Mouse (Mus musculus) layer of hippocampus, postnatal 14 days (tissue): ENCODE measurements around the gene Sema7a. TPM values are rescaled to one million over a fixed set of nuclear protein-coding genes. Genes with fewer than 3 reads are reported as not detected.

Experiments
- DNase-seq, 2 experiments: peaks; one replicate each; pipeline ENCODE4 v3.0.0; 2021 to 2022; ENCODE audit warnings: low spot score in 2 of 2, mixed read lengths in 1 of 2
- long read RNA-seq, 2 experiments: library from polyadenylated mRNA; stranded (forward); transcript quantifications; one replicate each; pipeline ENCODE4 v2.0.0; 2021
- total RNA-seq, 2 experiments: library from RNA; stranded (reverse); gene quantifications; 2 replicates each; pipeline ENCODE4 v1.2.3; 2021

Sema7a gene
- 100 to 1,000 TPM in 1 of 2 experiments, 10 to 100 TPM in 1; 95.4 to 102 TPM for total RNA-seq
- long read RNA-seq, experiment 1, partial matches to known transcripts: 1 of 2 reads
- long read RNA-seq, experiment 1, other reads (novel, unspliced or antisense): 1 of 2 reads
- long read RNA-seq, experiment 2, partial matches to known transcripts: 0 of 4 reads
- long read RNA-seq, experiment 2, other reads (novel, unspliced or antisense): 4 of 4 reads

DNA sequence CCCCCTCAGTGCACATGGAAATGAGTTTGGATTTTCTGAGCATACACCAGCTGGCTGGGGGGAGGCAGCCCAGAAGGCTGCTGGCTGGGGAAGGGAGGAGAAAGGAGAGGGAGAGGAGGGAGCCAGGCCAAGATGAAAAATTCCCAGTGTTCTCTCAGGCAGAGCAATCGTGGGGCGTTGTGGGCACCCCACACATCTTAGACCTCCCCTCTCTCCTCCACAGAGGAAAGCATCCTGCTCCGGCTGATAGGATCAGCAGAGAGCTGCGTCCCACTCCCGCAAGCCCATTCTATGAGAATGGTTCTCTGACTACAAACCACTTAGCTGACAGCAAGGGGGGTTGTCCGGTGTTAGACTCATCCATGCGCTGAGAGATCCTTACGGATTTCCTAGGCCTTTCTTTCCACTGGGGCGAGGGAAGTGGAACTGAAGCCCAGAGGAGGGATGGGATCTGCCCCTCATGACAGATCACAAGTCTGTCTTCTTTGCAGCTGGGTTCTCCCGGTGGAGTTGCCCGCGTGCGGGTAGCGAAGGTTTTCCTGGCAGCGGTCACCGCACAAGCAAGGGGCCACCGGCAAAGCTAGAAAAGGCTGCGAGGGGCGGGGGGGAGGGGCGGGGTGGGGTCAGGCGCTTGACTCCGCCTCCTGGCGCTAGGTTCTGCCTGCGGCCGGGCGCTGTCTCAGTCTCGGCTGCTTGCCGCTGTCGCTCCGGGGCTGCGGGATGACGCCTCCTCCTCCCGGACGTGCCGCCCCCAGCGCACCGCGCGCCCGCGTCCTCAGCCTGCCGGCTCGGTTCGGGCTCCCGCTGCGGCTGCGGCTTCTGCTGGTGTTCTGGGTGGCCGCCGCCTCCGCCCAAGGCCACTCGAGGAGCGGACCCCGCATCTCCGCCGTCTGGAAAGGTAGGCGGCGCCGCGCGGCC lies at the start of gene Sema7a:
Sema7a (plus strand) TSS at position 682 of the 918 bp plus-strand sequence.
- DNase-seq: peak; percentile 80 to 82

- DNase-seq: no peak
Observed at GRCm38 (mm10) chr9:57900478-57900877, 39.4 kb upstream of the Sema7a start.

- peak in 1 of 2 experiments; percentile 17 for DNase-seq
Observed at GRCm38 (mm10) chr9:57901197-57901596, 38.7 kb upstream of the Sema7a start.

DNA sequence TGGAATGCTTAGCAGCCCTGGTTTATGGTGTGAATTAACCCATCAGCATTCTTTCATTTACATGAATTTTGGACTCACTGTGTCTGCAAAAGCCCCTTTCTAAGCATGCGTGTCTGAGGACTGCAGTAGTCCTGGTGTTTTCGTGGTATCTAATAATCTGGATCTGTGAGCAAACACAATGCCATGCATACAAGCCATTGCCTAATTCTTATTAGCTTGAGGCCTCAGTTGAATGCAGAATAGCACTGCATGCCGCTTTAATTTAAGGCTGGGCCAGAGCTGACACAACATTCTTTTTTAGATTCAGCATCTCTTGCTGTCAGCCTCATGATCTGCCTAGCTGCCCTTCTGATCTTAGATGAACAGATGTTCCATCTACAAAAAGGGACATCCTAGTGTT lies 38.3 kb upstream of the Sema7a start:
- peak in 1 of 2 experiments; percentile 13 for DNase-seq

GRCm38 (mm10) chr9:57902132-57902531 lies 37.8 kb upstream of the Sema7a start:
- no peak for DNase-seq

DNA sequence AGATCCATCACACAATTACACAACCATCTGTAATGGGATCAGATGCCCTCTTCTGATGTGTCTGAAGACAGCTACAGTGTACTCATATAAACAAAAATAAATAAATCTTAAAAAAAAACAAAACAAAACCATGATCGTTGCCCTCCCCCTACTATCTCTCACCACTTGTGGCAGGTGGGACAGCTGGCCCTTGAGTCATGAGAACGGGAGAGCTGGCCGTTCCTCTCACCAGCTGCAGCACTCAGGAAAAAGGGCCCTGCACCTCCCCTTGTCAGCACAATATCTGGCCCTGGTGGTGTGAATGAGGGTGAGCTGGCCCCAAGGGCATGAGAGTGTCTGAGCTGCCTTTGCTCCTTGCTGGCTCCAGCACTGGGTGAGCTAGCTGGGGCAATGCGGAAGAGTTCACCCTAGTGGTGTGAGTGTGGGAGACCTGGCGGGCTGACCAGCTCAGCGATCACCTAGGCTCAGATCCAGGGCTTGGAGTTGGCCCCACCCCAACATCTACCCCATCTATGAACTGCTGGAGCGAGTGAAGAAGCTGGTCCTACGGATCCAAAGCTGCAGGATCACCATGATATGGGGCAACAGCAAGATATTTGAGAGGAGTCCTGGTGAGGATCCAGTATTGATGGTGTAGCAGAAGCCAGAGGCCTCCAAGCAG lies 36.2 kb upstream of the Sema7a start:
- DNase-seq: no peak

DNA sequence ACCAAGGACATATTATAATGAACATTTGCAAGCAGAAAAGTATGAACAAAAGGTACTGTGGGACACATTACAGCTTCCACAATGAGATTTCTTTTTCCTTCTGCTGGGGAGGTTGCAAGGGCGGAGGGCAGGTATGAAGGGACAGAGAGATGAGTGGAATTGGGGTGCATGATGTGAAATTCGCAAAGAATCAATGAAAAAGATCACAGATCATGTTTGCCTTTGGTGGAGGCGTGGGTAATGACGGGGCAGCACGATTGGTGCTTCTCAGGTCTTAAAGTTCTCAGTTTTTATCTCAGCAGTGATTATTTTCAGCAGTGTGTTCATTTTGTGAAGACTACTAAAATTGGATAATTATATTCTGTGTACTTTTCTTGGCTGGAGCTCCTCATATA lies 35.7 kb upstream of the Sema7a start:
- DNase-seq: no peak

DNA sequence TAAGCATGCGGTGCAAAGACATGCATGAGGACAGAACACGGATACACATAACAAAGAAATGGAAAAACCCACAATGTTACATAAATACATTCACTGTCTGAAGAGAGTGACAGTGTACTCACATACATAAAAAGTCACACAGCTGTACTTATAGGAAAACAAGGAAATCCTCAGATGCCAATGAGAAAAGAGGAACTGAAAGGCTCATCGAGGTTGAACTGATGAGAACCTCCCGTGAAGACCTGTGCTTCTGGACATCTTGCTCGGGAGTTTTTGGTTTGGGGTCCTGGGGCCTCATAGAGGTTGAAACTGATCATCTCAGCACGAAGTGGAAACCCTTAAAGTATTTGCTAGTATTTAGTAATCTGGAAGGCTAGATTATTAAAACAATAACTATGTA lies 32.7 kb upstream of the Sema7a start:
- no peak for DNase-seq

DNA sequence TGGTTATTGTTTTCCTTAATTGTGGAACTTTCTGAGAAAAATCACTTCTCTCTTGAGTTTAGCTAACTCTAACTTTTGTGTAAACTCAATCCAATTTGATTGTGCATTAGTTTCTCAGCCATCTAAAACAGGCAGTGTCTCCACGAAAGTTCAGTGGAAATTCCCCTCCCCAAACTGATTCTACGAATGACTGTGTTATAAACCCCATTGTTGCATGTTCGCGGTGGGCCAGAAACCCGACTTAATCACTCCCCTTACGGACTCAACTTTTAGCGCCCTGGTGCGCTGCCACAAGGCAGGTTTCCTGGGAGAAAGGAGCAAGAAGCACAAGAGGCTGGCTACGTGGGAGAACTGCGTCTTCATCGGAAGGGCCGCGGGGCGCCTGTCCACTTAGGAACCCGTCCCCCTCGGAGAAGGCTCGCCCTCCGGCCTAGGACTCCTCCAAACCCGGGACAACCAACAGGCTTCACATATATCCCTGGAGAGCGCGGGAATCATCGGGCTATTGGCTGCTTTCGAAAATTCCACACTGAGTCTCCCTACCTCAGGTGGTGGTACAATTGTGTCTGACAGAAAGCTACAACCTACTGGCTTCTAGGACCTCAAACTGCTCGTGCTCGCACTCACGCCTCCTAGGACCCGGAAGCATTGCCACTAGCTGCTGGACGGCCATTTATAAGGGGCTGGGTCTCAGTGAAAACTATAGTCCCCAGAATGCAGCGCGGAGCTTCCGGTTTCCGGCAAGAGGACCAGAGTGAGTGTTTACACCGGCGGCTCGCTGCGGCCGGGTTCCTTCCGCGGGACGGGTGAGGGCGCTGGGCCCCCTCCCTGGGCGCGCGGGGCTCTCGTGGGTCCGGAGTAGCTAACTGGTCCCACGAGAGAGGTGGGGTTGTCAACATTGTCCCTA lies 29.4 kb upstream of the Sema7a start, which contains the start of gene Ubl7:
Ubl7 (plus strand) TSS at position 726 of the 907 bp plus-strand sequence.
- peak; percentile 85 to 93 for DNase-seq

GRCm38 (mm10) chr9:57912571-57912970 lies 27.3 kb upstream of the Sema7a start:
- no peak for DNase-seq

- no peak for DNase-seq
Observed at GRCm38 (mm10) chr9:57921491-57922060, 18.3 kb upstream of the Sema7a start.

- DNase-seq: no peak
Observed at GRCm38 (mm10) chr9:57922381-57922780, 17.5 kb upstream of the Sema7a start.

DNA sequence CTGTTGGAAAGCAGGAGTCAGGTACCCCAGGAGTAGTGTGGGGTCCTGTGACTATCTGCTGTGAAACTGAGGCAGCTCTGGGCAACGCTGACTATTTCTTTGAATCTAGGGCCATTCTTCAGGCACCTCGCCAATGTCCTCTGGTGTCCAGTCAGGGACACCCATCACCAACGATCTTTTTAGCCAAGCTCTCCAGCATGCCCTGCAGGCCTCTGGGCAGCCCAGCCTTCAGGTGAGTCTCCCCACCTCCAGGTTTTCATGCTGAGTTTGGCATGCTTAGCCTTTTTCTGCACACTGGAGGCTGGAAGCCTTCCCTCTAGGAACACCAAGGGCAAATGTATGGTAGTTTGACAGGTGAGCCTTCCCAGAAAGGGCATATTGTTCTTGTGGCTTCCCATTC lies 16.9 kb upstream of the Sema7a start:
- DNase-seq: no peak

- DNase-seq: no peak
Observed at GRCm38 (mm10) chr9:57931166-57931767, 8.6 kb upstream of the Sema7a start.

GRCm38 (mm10) chr9:57932253-57932652 lies 7.7 kb upstream of the Sema7a start:
- no peak for DNase-seq

GRCm38 (mm10) chr9:57932831-57933602 lies 6.9 kb upstream of the Sema7a start:
- DNase-seq: peak; percentile 75 to 90

- peak; percentile 85 to 90 for DNase-seq
Observed at GRCm38 (mm10) chr9:57935683-57936437, 4.1 kb upstream of the Sema7a start.

DNA sequence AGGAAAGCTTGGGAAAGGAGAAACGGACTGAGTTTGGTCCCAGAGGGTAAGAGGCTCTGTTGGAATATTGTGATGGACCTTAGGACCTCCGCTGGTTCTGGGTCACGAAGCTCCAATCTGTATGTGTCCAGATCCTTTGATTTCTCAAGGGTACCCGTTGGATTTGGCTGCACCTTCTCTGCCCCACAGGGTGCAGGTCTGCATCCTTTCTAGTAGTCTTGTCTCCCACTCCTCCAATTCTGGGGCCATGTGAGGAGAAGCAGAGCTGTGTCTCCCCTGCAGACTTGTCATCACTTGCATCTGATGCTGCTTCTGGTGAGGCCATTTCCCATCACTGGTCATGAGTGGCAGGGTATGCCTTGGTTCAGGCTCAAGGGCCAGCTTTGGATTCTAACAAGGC lies 2.7 kb upstream of the Sema7a start:
- DNase-seq: no peak
